Mouse (Mus musculus): ENCODE data around the gene Igfals.

The Igfals gene

DNA sequence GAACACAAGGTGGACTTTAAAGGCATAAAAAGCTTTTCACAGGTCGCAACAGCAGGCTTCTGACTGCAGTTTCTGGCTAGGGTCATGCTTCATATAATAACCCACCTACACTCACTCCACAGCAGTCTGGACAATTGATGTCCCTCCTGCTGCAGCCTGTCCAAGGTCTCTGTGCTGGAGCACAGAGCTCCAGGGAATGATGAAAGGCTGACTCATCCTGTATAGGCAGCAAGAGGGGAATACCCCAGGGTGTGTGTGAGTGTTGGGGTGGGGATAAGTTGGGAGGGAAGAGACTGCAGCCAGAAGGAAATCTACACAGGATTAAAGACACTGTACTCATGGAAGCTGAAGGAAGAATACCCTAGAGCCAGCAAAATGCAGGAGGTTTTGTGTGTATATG lies 63.7 kb downstream of the Igfals start:
- Histone ChIP-seq H3K36me3 (ENCODE audit: control insufficient read depth, insufficient read depth, low read length, poor library complexity, severe bottlenecking) (peaks cover 3% of the 10 kb centered on the region), H3K27me3 (ENCODE audit: control insufficient read depth, insufficient read depth, low read length, poor library complexity, severe bottlenecking) (no peaks in the 10 kb centered on the region)
- no peak for DNase-seq (ENCODE audit: low read depth, low spot score)
